Mouse (Mus musculus) limb, embryonic 10.5 days (tissue): ENCODE measurements around the gene Tspan32. TPM values are rescaled to one million over a fixed set of nuclear protein-coding genes. Genes with fewer than 3 reads are reported as not detected.

Experiments
- DNase-seq: peaks from one replicate; pipeline ENCODE4 v3.0.0-alpha.2; 2017; ENCODE audit warnings: low spot score
- H3K27ac ChIP-seq: fragments of 300-500 bp; sonication (generic); 2 replicates; pipeline ENCODE4 v1.5.1; 2016; ENCODE audit warnings: mild to moderate bottlenecking
- H3K27me3 ChIP-seq: fragments of 300-500 bp; sonication (generic); 2 replicates; pipeline ENCODE4 v1.6.1; 2016; ENCODE audit warnings: low read depth, mild to moderate bottlenecking; ENCODE audit not compliant: poor library complexity, severe bottlenecking
- H3K36me3 ChIP-seq: fragments of 300-500 bp; sonication (generic); 2 replicates; pipeline ENCODE4 v1.6.1; 2016; ENCODE audit warnings: mild to moderate bottlenecking, moderate library complexity
- H3K4me1 ChIP-seq: fragments of 300-500 bp; sonication (generic); 2 replicates; pipeline ENCODE4 v1.6.1; 2016
- H3K4me3 ChIP-seq: fragments of 300-500 bp; sonication (generic); 2 replicates; pipeline ENCODE4 v1.5.1; 2016; ENCODE audit warnings: mild to moderate bottlenecking, moderate library complexity
- H3K9me3 ChIP-seq: fragments of 300-500 bp; sonication (generic); replicated peaks from 2 replicates; pipeline ENCODE4 v1.6.1; 2016; ENCODE audit warnings: mild to moderate bottlenecking
- whole genome bisulfite sequencing: fragments of 180-500 bp; shearing (Covaris S2); methylation state at CpG from one replicate; pipeline ENCODE4 v1.1.7; 2016; 5-methylcytosine and 5-hydroxymethylcytosine counted together
- polyA plus RNA-seq: library from polyadenylated mRNA; unstranded; fragments of >200 nt; fragmentation: Nextera tagmentation; extraction: Ambion mirVana; gene quantifications from 2 replicates; pipeline ENCODE4 v1.2.1, GENCODE M21; 2016

Tspan32 gene
- polyA plus RNA-seq, 1 experiment from 2014 or later: 5.5 TPM

GRCm38 (mm10) chr7:143055499-143056186 is 50.8 kb downstream of the Tspan32 start:
- Histone ChIP-seq H3K27ac (peak overlapping the region; percentile 33; the same call in 1 of the 2 replicates), H3K9me3 (no peaks in the 10 kb centered on the region), H3K27me3 (no peaks in the 10 kb centered on the region), H3K4me1 (peaks cover 67% of the 10 kb centered on the region), H3K4me3 (peak overlapping the region; percentile 70), H3K36me3 (peaks cover 58% of the 10 kb centered on the region)
- WGBS: 82% methylated on average over 11 of the region's 11 CpGs
- no peak for DNase-seq

GRCm38 (mm10) chr7:143057023-143057422 is 52.2 kb downstream of the Tspan32 start:
- H3K9me3 ChIP-seq: no peaks in the 10 kb centered on the region
- no peak for DNase-seq
- no peak overlapping the region for H3K27ac ChIP-seq
- H3K27me3 ChIP-seq: no peaks in the 10 kb centered on the region
- peaks cover 71% of the 10 kb centered on the region for H3K36me3 ChIP-seq
- 88% methylated on average over 5 of the region's 5 CpGs for WGBS
- H3K4me1 ChIP-seq: peaks cover 64% of the 10 kb centered on the region
- H3K4me3 ChIP-seq: no peak overlapping the region

GRCm38 (mm10) chr7:143057667-143058220 is 52.9 kb downstream of the Tspan32 start:
- no peak overlapping the region for H3K4me3 ChIP-seq
- H3K27ac ChIP-seq: no peak overlapping the region
- H3K36me3 ChIP-seq: peaks cover 79% of the 10 kb centered on the region
- 77% methylated on average over 9 of the region's 9 CpGs for WGBS
- H3K4me1 ChIP-seq: peaks cover 59% of the 10 kb centered on the region
- no peak for DNase-seq
- no peaks in the 10 kb centered on the region for H3K9me3 ChIP-seq
- H3K27me3 ChIP-seq: no peaks in the 10 kb centered on the region

GRCm38 (mm10) chr7:143058221-143058697 is 53.4 kb downstream of the Tspan32 start:
- Histone ChIP-seq H3K9me3 (no peaks in the 10 kb centered on the region), H3K27me3 (no peaks in the 10 kb centered on the region), H3K4me1 (peaks cover 59% of the 10 kb centered on the region), H3K4me3 (no peak overlapping the region), H3K27ac (no peak overlapping the region), H3K36me3 (peaks cover 84% of the 10 kb centered on the region)
- WGBS: 78% methylated on average over 5 of the region's 5 CpGs
- DNase-seq: no peak

- WGBS: 88% methylated on average over 5 of the region's 5 CpGs
- Histone ChIP-seq H3K4me1 (peaks cover 48% of the 10 kb centered on the region), H3K4me3 (no peak overlapping the region), H3K36me3 (peaks cover 95% of the 10 kb centered on the region), H3K27ac (peak overlapping the region; percentile 14; the same call in 1 of the 2 replicates), H3K9me3 (no peaks in the 10 kb centered on the region), H3K27me3 (no peaks in the 10 kb centered on the region)
- DNase-seq: no peak
These were observed 54.5 kb downstream of the Tspan32 start for GRCm38 (mm10) chr7:143059202-143059870.

- H3K9me3 ChIP-seq: no peaks in the 10 kb centered on the region
- WGBS: 92% methylated on average over 2 of the region's 2 CpGs
- peaks cover 19% of the 10 kb centered on the region for H3K4me1 ChIP-seq
- peaks cover 99% of the 10 kb centered on the region for H3K36me3 ChIP-seq
- no peaks in the 10 kb centered on the region for H3K27me3 ChIP-seq
- no peak overlapping the region for H3K4me3 ChIP-seq
- no peak overlapping the region for H3K27ac ChIP-seq
- no peak for DNase-seq
These were observed 57.9 kb downstream of the Tspan32 start for GRCm38 (mm10) chr7:143062704-143063103.

GRCm38 (mm10) chr7:143064226-143064625 is 59.4 kb downstream of the Tspan32 start:
- Histone ChIP-seq H3K27ac (no peak overlapping the region), H3K4me1 (peaks cover 16% of the 10 kb centered on the region), H3K4me3 (no peak overlapping the region), H3K36me3 (peaks cover 93% of the 10 kb centered on the region), H3K27me3 (no peaks in the 10 kb centered on the region), H3K9me3 (no peaks in the 10 kb centered on the region)
- no peak for DNase-seq
- WGBS: 88% methylated on average over 6 of the region's 6 CpGs

- H3K36me3 ChIP-seq: peaks cover 86% of the 10 kb centered on the region
- WGBS: 90% methylated on average over 2 of the region's 2 CpGs
- no peaks in the 10 kb centered on the region for H3K27me3 ChIP-seq
- no peak overlapping the region for H3K27ac ChIP-seq
- H3K9me3 ChIP-seq: no peaks in the 10 kb centered on the region
- no peak overlapping the region for H3K4me3 ChIP-seq
- DNase-seq: no peak
- H3K4me1 ChIP-seq: peaks cover 23% of the 10 kb centered on the region
These were observed 60.8 kb downstream of the Tspan32 start for GRCm38 (mm10) chr7:143065692-143066091.

- peaks cover 30% of the 10 kb centered on the region for H3K4me1 ChIP-seq
- 78% methylated on average over 2 of the region's 2 CpGs for WGBS
- DNase-seq: no peak
- H3K9me3 ChIP-seq: no peaks in the 10 kb centered on the region
- no peaks in the 10 kb centered on the region for H3K27me3 ChIP-seq
- H3K27ac ChIP-seq: no peak overlapping the region
- peaks cover 86% of the 10 kb centered on the region for H3K36me3 ChIP-seq
- H3K4me3 ChIP-seq: 0 out of 2 replicates have a peak overlapping the region, but pooled peaks have one; percentile 87
These were observed 62.6 kb downstream of the Tspan32 start for GRCm38 (mm10) chr7:143067469-143067868.

- WGBS: 89% methylated on average over 3 of the region's 3 CpGs
- no peaks in the 10 kb centered on the region for H3K27me3 ChIP-seq
- H3K4me3 ChIP-seq: peak overlapping the region; percentile 87; the same call in 1 of the 2 replicates
- H3K9me3 ChIP-seq: no peaks in the 10 kb centered on the region
- H3K4me1 ChIP-seq: peaks cover 30% of the 10 kb centered on the region
- peak overlapping the region; percentile 91 for H3K27ac ChIP-seq
- DNase-seq: no peak
- peaks cover 83% of the 10 kb centered on the region for H3K36me3 ChIP-seq
These were observed 63.1 kb downstream of the Tspan32 start for GRCm38 (mm10) chr7:143067897-143068296.

GRCm38 (mm10) chr7:143068316-143068881 is 63.6 kb downstream of the Tspan32 start:
- H3K4me1 ChIP-seq: peaks cover 30% of the 10 kb centered on the region
- DNase-seq: peak; percentile 48
- H3K27me3 ChIP-seq: no peaks in the 10 kb centered on the region
- peaks cover 78% of the 10 kb centered on the region for H3K36me3 ChIP-seq
- no peaks in the 10 kb centered on the region for H3K9me3 ChIP-seq
- H3K27ac ChIP-seq: peak overlapping the region; percentile 91
- H3K4me3 ChIP-seq: peak overlapping the region; percentile 87
- 51% methylated on average over 13 of the region's 13 CpGs for WGBS

- H3K36me3 ChIP-seq: peaks cover 71% of the 10 kb centered on the region
- H3K27me3 ChIP-seq: no peaks in the 10 kb centered on the region
- DNase-seq: peak; percentile 96
- WGBS: under 1% methylated on average over 51 of the region's 51 CpGs
- peak within 1 kb of the TSS; percentile 91 for H3K27ac ChIP-seq
- no peaks in the 10 kb centered on the region for H3K9me3 ChIP-seq
- peak within 1 kb of the TSS; percentile 87 for H3K4me3 ChIP-seq
- H3K4me1 ChIP-seq: peaks cover 30% of the 10 kb centered on the region
These were observed 64.2 kb downstream of the Tspan32 start, which contains the start of gene Tssc4 for GRCm38 (mm10) chr7:143068882-143069591. Tssc4 (plus strand) TSS chr7:143069249.
